Mouse (Mus musculus) frontal cortex, adult (tissue): ENCODE data around the gene Slc7a1.
A peak's percentile ranks its signal among the peaks of the same experiment; 100 is the strongest.

ENCODE experiments used
- ATAC-seq: cut with Nextera tagmentation; 2 replicates; pipeline ENCODE4 v1.9.2; 2017; ENCODE audit warnings: mild to moderate bottlenecking, moderate library complexity, mixed read lengths; ENCODE audit not compliant: low TSS enrichment

Slc7a1 gene

GRCm38 (mm10) chr5:148399660-148400443 is at the start of gene Slc7a1:
Slc7a1 (minus strand) TSS chr5:148399904.
- ATAC-seq = peak; percentile 92

GRCm38 (mm10) chr5:148444974-148445373 is 45.3 kb upstream of the Slc7a1 start:
- no peak for ATAC-seq

GRCm38 (mm10) chr5:148443734-148444133 is 44.0 kb upstream of the Slc7a1 start:
- ATAC-seq = no peak

GRCm38 (mm10) chr5:148435660-148436059 is 36.0 kb upstream of the Slc7a1 start:
- no peak for ATAC-seq

- no peak for ATAC-seq
Measured at GRCm38 (mm10) chr5:148432121-148432520, 32.4 kb upstream of the Slc7a1 start.

GRCm38 (mm10) chr5:148428846-148429245 is 29.1 kb upstream of the Slc7a1 start:
- ATAC-seq = no peak

GRCm38 (mm10) chr5:148425136-148425535 is 25.4 kb upstream of the Slc7a1 start:
- no peak for ATAC-seq

- no peak for ATAC-seq
Measured at GRCm38 (mm10) chr5:148421326-148421725, 21.6 kb upstream of the Slc7a1 start.

- ATAC-seq = no peak
Measured at GRCm38 (mm10) chr5:148419112-148419526, 19.4 kb upstream of the Slc7a1 start.

GRCm38 (mm10) chr5:148418436-148418835 is 18.7 kb upstream of the Slc7a1 start:
- ATAC-seq = no peak

GRCm38 (mm10) chr5:148417756-148418155 is 18.1 kb upstream of the Slc7a1 start:
- ATAC-seq = no peak

- no peak for ATAC-seq
Measured at GRCm38 (mm10) chr5:148416461-148416860, 16.8 kb upstream of the Slc7a1 start.

- ATAC-seq = no peak
Measured at GRCm38 (mm10) chr5:148414233-148414632, 14.5 kb upstream of the Slc7a1 start.

GRCm38 (mm10) chr5:148412504-148412903 is 12.8 kb upstream of the Slc7a1 start:
- ATAC-seq = no peak

- ATAC-seq = no peak
Measured at GRCm38 (mm10) chr5:148409465-148409864, 9.8 kb upstream of the Slc7a1 start.

GRCm38 (mm10) chr5:148406913-148407312 is 7.2 kb upstream of the Slc7a1 start:
- no peak for ATAC-seq

- no peak for ATAC-seq
Measured at GRCm38 (mm10) chr5:148404548-148404947, 4.8 kb upstream of the Slc7a1 start.

- peak; percentile 47; the same call in 1 of the 2 replicates for ATAC-seq
Measured at GRCm38 (mm10) chr5:148402641-148403040, 2.9 kb upstream of the Slc7a1 start.

- ATAC-seq = peak; percentile 65
Measured at GRCm38 (mm10) chr5:148398766-148399659, 691 bp downstream of the Slc7a1 start.

- ATAC-seq = no peak
Measured at GRCm38 (mm10) chr5:148398451-148398765, 1.3 kb downstream of the Slc7a1 start.

- no peak for ATAC-seq
Measured at GRCm38 (mm10) chr5:148397911-148398310, 1.8 kb downstream of the Slc7a1 start.

GRCm38 (mm10) chr5:148397418-148397817 is 2.3 kb downstream of the Slc7a1 start:
- no peak for ATAC-seq

- no peak for ATAC-seq
Measured at GRCm38 (mm10) chr5:148393316-148393715, 6.4 kb downstream of the Slc7a1 start.
